Mouse (Mus musculus): ENCODE measurements around the gene Nfya. TPM values are rescaled to one million over a fixed set of nuclear protein-coding genes. Genes with fewer than 3 reads are reported as not detected.
A peak's percentile ranks its signal among the peaks of the same experiment; 100 is the strongest.

Gene Nfya
- total and polyA plus RNA-seq, 3 experiments: 56.9 to 97.8 TPM; not detected in 1

DNA sequence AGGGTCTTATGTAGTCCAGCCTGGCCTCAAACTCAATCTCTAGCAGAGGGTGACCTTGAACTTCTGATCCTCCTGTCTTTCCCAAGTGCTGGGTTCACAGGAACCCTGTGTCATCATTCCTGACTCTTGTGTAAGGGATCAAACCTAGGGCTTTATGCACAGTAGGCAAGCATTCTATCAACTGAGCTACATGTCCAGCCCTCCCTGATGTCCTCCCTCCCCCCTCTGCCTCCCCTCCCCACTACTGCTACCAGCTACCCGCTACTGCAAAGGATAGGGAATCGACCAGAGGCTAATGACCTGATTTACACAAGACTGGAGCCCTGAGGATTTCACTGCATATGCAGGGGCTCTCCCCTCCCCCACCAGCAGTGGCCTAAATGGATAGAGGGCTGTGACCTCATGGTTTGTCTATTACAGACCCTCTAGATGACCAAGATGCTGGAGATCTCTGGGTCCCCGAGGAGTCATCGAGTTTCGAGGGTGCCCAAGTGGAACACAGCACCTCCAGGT, 59.0 kb downstream of the Nfya start:
- Histone ChIP-seq H3K36me3 (ENCODE audit: control insufficient read depth in 1 of 2, insufficient read depth in 2 of 2, low read length in 2 of 2) (no peaks in the 10 kb centered on the region; a peak in 1 of 4 replicates), H3K79me2 (ENCODE audit: control insufficient read depth, insufficient read depth, low read length, poor library complexity) (no peaks in the 10 kb centered on the region), H3K27me3 (ENCODE audit: control insufficient read depth in 1 of 2, insufficient read depth in 2 of 2, low read length in 2 of 2) (no peaks in the 10 kb centered on the region), H3K4me1 (ENCODE audit: control insufficient read depth in 1 of 2, insufficient read depth in 2 of 2, low read length in 2 of 2) (peaks cover 0 to 7% of the 10 kb centered on the region in 2 experiments; a peak in 1 of 4 replicates), H3K27ac (ENCODE audit: control insufficient read depth, low read depth, low read length) (no peak overlapping the region), H3K4me3 (ENCODE audit: control insufficient read depth in 1 of 2, insufficient read depth in 1 of 2, low read depth in 2 of 2, low read length in 2 of 2) (no peak overlapping the region), H3K9me3 (replicated peaks; ENCODE audit: insufficient read depth, low read length) (no peaks in the 10 kb centered on the region), H3K9ac (ENCODE audit: control insufficient read depth, low read depth, low read length, poor library complexity, severe bottlenecking) (no peak overlapping the region)
- no peak for DNase-seq (ENCODE audit: low read depth, low spot score)
- TF ChIP-seq TCF12 (IDR thresholded peaks at IDR 0.05; ENCODE audit: low read depth, low read length) (no peak), RAD21 (IDR thresholded peaks at IDR 0.05; ENCODE audit: low read depth, low read length) (no peak), ZMIZ1 (IDR thresholded peaks at IDR 0.05; ENCODE audit: low read depth, low read length) (no peak), MAZ (IDR thresholded peaks at IDR 0.05; ENCODE audit: low read depth, low read length) (no peak), TBP (IDR thresholded peaks at IDR 0.05; ENCODE audit: low read depth, low read length) (no peak), CTCF (IDR thresholded peaks at IDR 0.05 in 2 of 3, conservative IDR thresholded peaks at IDR 0.05 in 1 of 3; ENCODE audit: control insufficient read depth in 1 of 3, insufficient read depth in 1 of 3, low read depth in 2 of 3, low read length in 3 of 3, poor library complexity in 1 of 3, severe bottlenecking in 1 of 3) (no peak), JUND (IDR thresholded peaks at IDR 0.05; ENCODE audit: low read depth, low read length) (no peak), SMC3 (IDR thresholded peaks at IDR 0.05; ENCODE audit: low read depth, low read length) (no peak), E2F4 (IDR thresholded peaks at IDR 0.05; ENCODE audit: borderline replicate concordance, low read depth, low read length) (no peak), MAX (IDR thresholded peaks at IDR 0.05; ENCODE audit: low read length) (no peak)

DNA sequence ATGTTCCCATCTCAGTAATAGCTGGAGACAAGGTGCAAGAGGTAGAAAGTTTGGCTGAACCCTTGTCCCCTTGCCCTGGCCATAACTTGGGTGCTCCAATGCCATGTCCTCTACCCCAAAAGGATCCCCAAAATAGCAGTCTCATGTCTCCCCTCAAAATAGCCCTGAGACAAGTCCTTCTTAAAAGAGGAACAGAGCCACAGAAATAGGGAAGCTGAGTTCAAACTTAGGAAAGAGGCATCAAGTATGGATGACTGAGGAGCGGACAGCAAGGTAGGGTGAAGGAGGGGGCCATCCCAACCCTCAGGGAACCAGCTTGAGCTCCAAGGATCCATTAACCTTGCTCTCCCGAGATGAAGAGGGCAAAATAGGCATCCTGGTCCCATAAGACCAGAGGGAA, 62.4 kb downstream of the Nfya start:
- H3K36me3 ChIP-seq (ENCODE audit: control insufficient read depth in 1 of 2, insufficient read depth in 2 of 2, low read length in 2 of 2): peaks cover 0 to 1% of the 10 kb centered on the region in 2 experiments; a peak in 2 of 4 replicates
- no peaks in the 10 kb centered on the region for H3K27me3 ChIP-seq (ENCODE audit: control insufficient read depth in 1 of 2, insufficient read depth in 2 of 2, low read length in 2 of 2)
- no peak overlapping the region for H3K9ac ChIP-seq (ENCODE audit: control insufficient read depth, low read depth, low read length, poor library complexity, severe bottlenecking)
- H3K27ac ChIP-seq (ENCODE audit: control insufficient read depth, low read depth, low read length): no peak overlapping the region
- peak; percentile 61 for DNase-seq (ENCODE audit: low read depth, low spot score)
- peaks cover 0 to 7% of the 10 kb centered on the region in 2 experiments; a peak in 2 of 4 replicates for H3K4me1 ChIP-seq (ENCODE audit: control insufficient read depth in 1 of 2, insufficient read depth in 2 of 2, low read length in 2 of 2)
- TF ChIP-seq POLR2AphosphoS2 (IDR thresholded peaks at IDR 0.05; ENCODE audit: low read length) (no peak), SMC3 (IDR thresholded peaks at IDR 0.05; ENCODE audit: low read depth, low read length) (no peak), SIN3A (IDR thresholded peaks at IDR 0.05; ENCODE audit: low read length) (no peak), POLR2A (IDR thresholded peaks at IDR 0.05; ENCODE audit: control insufficient read depth in 1 of 2, insufficient read depth in 1 of 2, low read depth in 1 of 2, low read length in 2 of 2, poor library complexity in 1 of 2) (no peak), USF1 (IDR thresholded peaks at IDR 0.05; ENCODE audit: low read depth, low read length) (no peak), EP300 (IDR thresholded peaks at IDR 0.05; ENCODE audit: low read depth in 1 of 2, low read length in 2 of 2) (0 out of 4 replicates have a peak, but pooled peaks of 1 of the 2 experiments have one; percentile 16), TCF12 (IDR thresholded peaks at IDR 0.05; ENCODE audit: low read depth, low read length) (no peak)
- no peak overlapping the region for H3K4me3 ChIP-seq (ENCODE audit: control insufficient read depth in 1 of 2, insufficient read depth in 1 of 2, low read depth in 2 of 2, low read length in 2 of 2)
- H3K9me3 ChIP-seq (replicated peaks; ENCODE audit: insufficient read depth, low read length): no peaks in the 10 kb centered on the region
- H3K79me2 ChIP-seq (ENCODE audit: control insufficient read depth, insufficient read depth, low read length, poor library complexity): no peaks in the 10 kb centered on the region

DNA sequence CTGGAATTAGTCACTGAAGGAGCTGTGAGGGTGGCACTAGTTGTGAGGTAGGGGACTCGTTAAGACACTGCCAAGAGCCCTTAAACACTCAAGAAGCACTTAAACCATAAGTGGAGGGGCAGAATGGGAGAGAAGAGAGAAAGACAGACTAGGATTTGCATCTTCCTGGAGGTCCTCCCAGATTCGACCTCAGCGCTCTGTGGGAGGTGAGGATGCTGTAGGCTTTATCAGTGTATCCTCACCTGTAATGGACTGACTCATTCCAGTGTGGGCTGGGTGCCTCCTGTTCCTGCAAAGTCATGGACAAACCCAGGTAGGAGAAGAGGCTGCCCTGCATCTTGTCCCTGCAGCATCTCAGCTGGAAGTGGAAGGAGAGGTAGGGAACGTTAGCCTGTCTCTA, 62.9 kb downstream of the Nfya start:
- Histone ChIP-seq H3K27ac (ENCODE audit: control insufficient read depth, low read depth, low read length) (no peak overlapping the region), H3K36me3 (ENCODE audit: control insufficient read depth in 1 of 2, insufficient read depth in 2 of 2, low read length in 2 of 2) (peaks cover 0 to 4% of the 10 kb centered on the region in 2 experiments; a peak in 2 of 4 replicates), H3K79me2 (ENCODE audit: control insufficient read depth, insufficient read depth, low read length, poor library complexity) (no peaks in the 10 kb centered on the region), H3K27me3 (ENCODE audit: control insufficient read depth in 1 of 2, insufficient read depth in 2 of 2, low read length in 2 of 2) (no peaks in the 10 kb centered on the region), H3K4me3 (ENCODE audit: control insufficient read depth in 1 of 2, insufficient read depth in 1 of 2, low read depth in 2 of 2, low read length in 2 of 2) (no peak overlapping the region), H3K9ac (ENCODE audit: control insufficient read depth, low read depth, low read length, poor library complexity, severe bottlenecking) (no peak overlapping the region), H3K4me1 (ENCODE audit: control insufficient read depth in 1 of 2, insufficient read depth in 2 of 2, low read length in 2 of 2) (peaks cover 0 to 10% of the 10 kb centered on the region in 2 experiments; a peak in 2 of 4 replicates), H3K9me3 (replicated peaks; ENCODE audit: insufficient read depth, low read length) (no peaks in the 10 kb centered on the region)
- no peak for TF ChIP-seq USF2 (IDR thresholded peaks at IDR 0.05; ENCODE audit: borderline replicate concordance in 1 of 2, insufficient read depth in 1 of 2, low read depth in 1 of 2, low read length in 2 of 2)
- TF ChIP-seq EP300 (IDR thresholded peaks at IDR 0.05; ENCODE audit: low read depth in 1 of 2, low read length in 2 of 2): no peak
- no peak for TF ChIP-seq HCFC1 (IDR thresholded peaks at IDR 0.05; ENCODE audit: low read depth, low read length)
- TF ChIP-seq MYB (IDR thresholded peaks at IDR 0.05; ENCODE audit: low read depth, low read length): no peak
- no peak for TF ChIP-seq E2F4 (IDR thresholded peaks at IDR 0.05; ENCODE audit: borderline replicate concordance, low read depth, low read length)
- no peak for TF ChIP-seq CHD1 (IDR thresholded peaks at IDR 0.05; ENCODE audit: low read depth, low read length)
- TF ChIP-seq ZNF384 (IDR thresholded peaks at IDR 0.05; ENCODE audit: low read depth, low read length): no peak
- TF ChIP-seq POLR2A (IDR thresholded peaks at IDR 0.05; ENCODE audit: control insufficient read depth in 1 of 2, insufficient read depth in 1 of 2, low read depth in 1 of 2, low read length in 2 of 2, poor library complexity in 1 of 2): no peak
- no peak for TF ChIP-seq ZKSCAN1 (IDR thresholded peaks at IDR 0.05; ENCODE audit: low read depth, low read length)
- no peak for TF ChIP-seq ZC3H11A (IDR thresholded peaks at IDR 0.05; ENCODE audit: low read depth, low read length)
- TF ChIP-seq SMC3 (IDR thresholded peaks at IDR 0.05; ENCODE audit: low read depth, low read length): no peak
- TF ChIP-seq UBTF (IDR thresholded peaks at IDR 0.05; ENCODE audit: borderline replicate concordance, insufficient read depth, low read depth, low read length): no peak
- no peak for DNase-seq (ENCODE audit: low read depth, low spot score)
